Mouse (Mus musculus) ES-E14 (cell line): ENCODE data around the gene Glrx. TPM values are rescaled to one million over a fixed set of nuclear protein-coding genes. Genes with fewer than 3 reads are reported as not detected.

Source experiments
- DNase-seq: peaks from one replicate; pipeline ENCODE4 v3.0.0-alpha.2; 2013; ENCODE audit warnings: low read depth, low spot score
- H3K27ac ChIP-seq: 2 replicates; pipeline ENCODE4 v1.5.1; 2012; ENCODE audit warnings: low read depth, mild to moderate bottlenecking, low read length, moderate library complexity, mixed read lengths; ENCODE audit not compliant: poor library complexity, insufficient read depth, severe bottlenecking
- H3K36me3 ChIP-seq: 2 replicates; pipeline ENCODE4 v1.6.1; 2012; ENCODE audit warnings: mild to moderate bottlenecking, low read length, moderate library complexity, mixed read lengths; ENCODE audit not compliant: control insufficient read depth, poor library complexity, insufficient read depth, severe bottlenecking
- H3K4me1 ChIP-seq, 2 experiments: fragments of 150-350 bp in 1 of 2; sonication (generic) in 1 of 2; 2 replicates each; pipeline ENCODE4 v1.6.1; 2012; ENCODE audit warnings: low read length in 2 of 2, mild to moderate bottlenecking in 1 of 2, mixed read lengths in 1 of 2; ENCODE audit not compliant: control insufficient read depth in 2 of 2, insufficient read depth in 2 of 2, poor library complexity in 1 of 2
- H3K4me3 ChIP-seq, 2 experiments: fragments of 150-350 bp in 1 of 2; sonication (generic) in 1 of 2; 2 replicates each; pipeline ENCODE4 v1.5.1; 2012; ENCODE audit warnings: low read length in 2 of 2, low read depth in 1 of 2, mild to moderate bottlenecking in 1 of 2, mixed read lengths in 1 of 2; ENCODE audit not compliant: insufficient read depth in 1 of 2, poor library complexity in 1 of 2, severe bottlenecking in 1 of 2
- H3K9ac ChIP-seq: 2 replicates; pipeline ENCODE4 v1.6.1; 2012; ENCODE audit warnings: low read depth, mild to moderate bottlenecking, low read length, mixed read lengths; ENCODE audit not compliant: poor library complexity, insufficient read depth, severe bottlenecking
- H3K9me3 ChIP-seq: fragments of 150-350 bp; sonication (generic); 2 replicates; pipeline ENCODE4 v1.6.1; 2012; ENCODE audit warnings: low read depth, mild to moderate bottlenecking, low read length; ENCODE audit not compliant: control insufficient read depth, insufficient read depth
- CHD2 ChIP-seq: IDR thresholded peaks from 2 replicates; pipeline ENCODE4 v1.6.1; 2014; ENCODE audit warnings: mild to moderate bottlenecking, low read depth, low read length, inconsistent platforms
- HCFC1 ChIP-seq: IDR thresholded peaks from 2 replicates; pipeline ENCODE4 v1.6.1; 2012; ENCODE audit warnings: low read length, inconsistent platforms, borderline replicate concordance; ENCODE audit not compliant: insufficient read depth
- MAFK ChIP-seq: IDR thresholded peaks from 2 replicates; pipeline ENCODE4 v1.6.1; 2014; ENCODE audit warnings: mild to moderate bottlenecking, low read depth, low read length, inconsistent platforms; ENCODE audit not compliant: insufficient read depth
- ZC3H11A ChIP-seq: IDR thresholded peaks from 2 replicates; pipeline ENCODE4 v1.6.1; 2012; ENCODE audit warnings: low read depth, mild to moderate bottlenecking, inconsistent platforms, low read length, borderline replicate concordance
- ZNF384 ChIP-seq: IDR thresholded peaks from 2 replicates; pipeline ENCODE4 v1.6.1; 2012; ENCODE audit warnings: low read depth, low read length, inconsistent platforms
- in situ Hi-C, 2 experiments: fragments of 600-800 bp; cut with MboI; formaldehyde crosslinking; loops; one replicate each; pipeline ENCODE4 v1.15.1; 2025; ENCODE audit warnings: low sequenced_read_pairs in 2 of 2, inconsistent platforms in 1 of 2; ENCODE audit not compliant: unreplicated experiment in 2 of 2
- total RNA-seq: library from RNA; depleted of rRNA; stranded (reverse); fragments of 300-350 nt; gene quantifications from 2 replicates; pipeline ENCODE4 v1.2.3, GENCODE M21; 2012

Glrx gene
- total RNA-seq, 1 experiment: 11.9 TPM

- Histone ChIP-seq H3K9me3 (no peaks in the 10 kb centered on the region), H3K36me3 (no peaks in the 10 kb centered on the region), H3K27ac (no peak overlapping the region), H3K4me3 (no peak overlapping the region), H3K4me1 (peaks cover 0 to 3% of the 10 kb centered on the region in 2 experiments; a peak in 2 of 4 replicates), H3K9ac (no peak overlapping the region)
- no peak for TF ChIP-seq CHD2
- no peak for TF ChIP-seq ZNF384
- no peak for TF ChIP-seq ZC3H11A
- TF ChIP-seq HCFC1: no peak
- no peak for TF ChIP-seq MAFK
- in situ Hi-C loops: no loop called here
- no peak for DNase-seq
Measured at GRCm38 (mm10) chr13:75824611-75825319, 14.9 kb upstream of the Glrx start.

GRCm38 (mm10) chr13:75825388-75825787, 14.3 kb upstream of the Glrx start:
- no peaks in the 10 kb centered on the region for H3K9me3 ChIP-seq
- in situ Hi-C loops: no loop called here
- H3K4me3 ChIP-seq: no peak overlapping the region
- no peak overlapping the region for H3K27ac ChIP-seq
- DNase-seq: no peak
- no peak for TF ChIP-seq MAFK
- no peak for TF ChIP-seq ZC3H11A
- no peak for TF ChIP-seq CHD2
- no peak for TF ChIP-seq HCFC1
- no peak for TF ChIP-seq ZNF384
- H3K36me3 ChIP-seq: no peaks in the 10 kb centered on the region
- no peak overlapping the region for H3K9ac ChIP-seq
- peaks cover 0 to 1% of the 10 kb centered on the region in 2 experiments; a peak in 2 of 4 replicates for H3K4me1 ChIP-seq

- Histone ChIP-seq H3K27ac (no peak overlapping the region), H3K4me3 (no peak overlapping the region), H3K9ac (no peak overlapping the region), H3K4me1 (peaks cover 0 to 3% of the 10 kb centered on the region in 2 experiments; a peak in 2 of 4 replicates), H3K9me3 (no peaks in the 10 kb centered on the region), H3K36me3 (no peaks in the 10 kb centered on the region)
- no peak for DNase-seq
- in situ Hi-C loops: no loop called here
- no peak for TF ChIP-seq CHD2
- no peak for TF ChIP-seq ZC3H11A
- no peak for TF ChIP-seq MAFK
- no peak for TF ChIP-seq HCFC1
- TF ChIP-seq ZNF384: no peak
Measured at GRCm38 (mm10) chr13:75830708-75831107, 9.0 kb upstream of the Glrx start.

GRCm38 (mm10) chr13:75831710-75832109, 8.0 kb upstream of the Glrx start:
- peaks cover 2 to 7% of the 10 kb centered on the region in 2 experiments; a peak in 2 of 4 replicates for H3K4me1 ChIP-seq
- no peak for DNase-seq
- H3K9ac ChIP-seq: no peak overlapping the region
- no peak for TF ChIP-seq ZNF384
- in situ Hi-C loops: no loop called here
- no peaks in the 10 kb centered on the region for H3K36me3 ChIP-seq
- H3K27ac ChIP-seq: no peak overlapping the region
- no peaks in the 10 kb centered on the region for H3K9me3 ChIP-seq
- no peak overlapping the region for H3K4me3 ChIP-seq

GRCm38 (mm10) chr13:75832697-75833096, 7.0 kb upstream of the Glrx start:
- in situ Hi-C loops: no loop called here
- TF ChIP-seq ZNF384: no peak
- TF ChIP-seq ZC3H11A: no peak
- TF ChIP-seq HCFC1: no peak
- no peak for TF ChIP-seq MAFK
- TF ChIP-seq CHD2: no peak
- Histone ChIP-seq H3K36me3 (no peaks in the 10 kb centered on the region), H3K9ac (no peak overlapping the region), H3K4me3 (no peak overlapping the region), H3K9me3 (no peaks in the 10 kb centered on the region), H3K27ac (no peak overlapping the region), H3K4me1 (peaks cover 2 to 7% of the 10 kb centered on the region in 2 experiments; a peak in 2 of 4 replicates)
- DNase-seq: no peak
